Mouse (Mus musculus): ENCODE measurements around the gene Ddx41. TPM values are rescaled to one million over a fixed set of nuclear protein-coding genes. Genes with fewer than 3 reads are reported as not detected.
A peak's percentile ranks its signal among the peaks of the same experiment; 100 is the strongest.

Gene Ddx41
- polyA plus RNA-seq, 1 experiment: 101 TPM

DNA sequence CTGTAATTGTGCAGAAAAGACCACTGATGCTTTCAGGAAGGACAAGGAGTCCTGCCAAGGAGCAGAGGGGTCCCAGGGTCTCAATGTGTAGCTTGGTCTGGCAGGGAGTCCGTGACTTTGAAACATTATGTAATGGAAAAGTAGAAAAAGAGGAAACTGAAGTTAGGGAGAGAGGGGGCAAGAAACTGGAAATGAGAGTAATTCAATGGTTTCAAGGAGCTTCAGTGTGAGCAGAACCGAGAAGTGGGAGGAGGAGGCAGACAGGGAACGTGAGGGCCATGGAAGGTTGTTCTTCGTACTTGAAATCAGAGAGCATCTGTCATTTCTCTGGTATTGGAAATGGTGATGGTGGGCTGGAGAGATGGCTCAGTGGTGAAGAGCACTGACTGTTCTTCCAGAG is 16.9 kb downstream of the Ddx41 start:
- WGBS: 21% methylated on average over 4 of the region's 4 CpGs

DNA sequence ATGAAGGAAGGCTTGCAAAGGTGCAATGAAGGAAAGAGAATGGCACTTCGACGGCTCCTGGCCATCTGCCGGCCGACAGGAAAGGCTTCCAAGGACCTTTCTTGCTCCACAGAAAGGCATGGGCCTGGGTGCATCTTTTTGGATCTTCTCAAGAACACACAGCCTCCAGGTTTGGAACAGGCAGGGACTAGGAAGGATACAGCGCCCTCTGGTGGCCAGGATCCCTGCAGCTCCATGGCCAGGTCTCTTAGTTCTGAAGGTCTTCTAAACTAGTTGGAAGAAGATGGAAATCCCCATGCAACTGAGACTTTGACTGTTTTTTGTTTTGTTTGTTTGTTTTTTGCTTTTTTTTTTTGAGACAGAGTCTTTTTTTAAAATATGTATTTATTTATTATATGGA is 19.5 kb downstream of the Ddx41 start:
- peak; percentile 61 to 81 for DNase-seq (ENCODE audit: low read depth in 1 of 2, low spot score in 2 of 2)
- H3K36me3 ChIP-seq (ENCODE audit: control insufficient read depth, insufficient read depth, low read length): no peaks in the 10 kb centered on the region
- WGBS: 3% methylated on average over 5 of the region's 5 CpGs
- peaks cover 4% of the 10 kb centered on the region; the same call in 1 of the 2 replicates for H3K27me3 ChIP-seq (ENCODE audit: control insufficient read depth, insufficient read depth, low read length)
- H3K4me3 ChIP-seq (ENCODE audit: extremely low read depth, insufficient read depth, insufficient read length): no peak overlapping the region
- H3K27ac ChIP-seq (ENCODE audit: insufficient read depth, low read length): no peak overlapping the region
- peaks cover 6% of the 10 kb centered on the region for H3K4me1 ChIP-seq (ENCODE audit: control insufficient read depth, insufficient read depth, insufficient read length)
- no peak for TF ChIP-seq POLR2A (IDR thresholded peaks at IDR 0.05; ENCODE audit: low read depth, low read length)
- peak; percentile 89; the same call in 1 of the 2 replicates for TF ChIP-seq CTCF (IDR thresholded peaks at IDR 0.05; ENCODE audit: extremely low read depth, insufficient read depth, insufficient read length, insufficient replicate concordance)

More for the DNA sequence above, 16.9 kb downstream of the Ddx41 start:
- Histone ChIP-seq H3K4me1 (ENCODE audit: control insufficient read depth, insufficient read depth, insufficient read length) (no peaks in the 10 kb centered on the region; the same call in 1 of the 2 replicates), H3K4me3 (ENCODE audit: extremely low read depth, insufficient read depth, insufficient read length) (no peak overlapping the region), H3K27me3 (ENCODE audit: control insufficient read depth, insufficient read depth, low read length) (no peaks in the 10 kb centered on the region), H3K36me3 (ENCODE audit: control insufficient read depth, insufficient read depth, low read length) (peaks cover 18% of the 10 kb centered on the region), H3K27ac (ENCODE audit: insufficient read depth, low read length) (no peak overlapping the region)
- no peak for DNase-seq (ENCODE audit: low read depth in 1 of 2, low spot score in 2 of 2)
- TF ChIP-seq POLR2A (IDR thresholded peaks at IDR 0.05; ENCODE audit: low read depth, low read length) (no peak), CTCF (IDR thresholded peaks at IDR 0.05; ENCODE audit: extremely low read depth, insufficient read depth, insufficient read length, insufficient replicate concordance) (no peak)

DNA sequence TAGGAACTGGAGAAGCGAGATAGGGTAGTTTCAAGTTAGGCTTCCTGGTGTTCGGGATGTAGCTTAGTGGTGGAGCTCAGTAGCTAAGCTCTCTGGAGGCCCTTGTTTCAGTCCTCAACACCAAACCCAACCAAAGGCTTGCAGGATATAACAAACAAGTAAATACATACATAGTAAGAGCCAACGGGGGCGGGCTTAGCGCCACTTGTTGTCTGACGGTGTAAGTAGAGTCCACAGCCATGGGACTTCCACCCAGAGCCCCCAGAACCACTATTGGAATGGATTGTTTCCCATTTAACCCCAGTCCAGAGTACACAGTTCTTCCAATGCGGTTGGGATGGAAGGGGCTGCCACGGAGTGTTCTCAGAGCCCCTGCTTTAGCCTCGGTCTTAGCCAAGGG is 22.6 kb downstream of the Ddx41 start:
- Histone ChIP-seq H3K4me1 (ENCODE audit: control insufficient read depth, insufficient read depth, insufficient read length) (peaks cover 10% of the 10 kb centered on the region), H3K36me3 (ENCODE audit: control insufficient read depth, insufficient read depth, low read length) (peaks cover 2% of the 10 kb centered on the region; the same call in 1 of the 2 replicates)
- no peak for DNase-seq (ENCODE audit: low read depth in 1 of 2, low spot score in 2 of 2)

DNA sequence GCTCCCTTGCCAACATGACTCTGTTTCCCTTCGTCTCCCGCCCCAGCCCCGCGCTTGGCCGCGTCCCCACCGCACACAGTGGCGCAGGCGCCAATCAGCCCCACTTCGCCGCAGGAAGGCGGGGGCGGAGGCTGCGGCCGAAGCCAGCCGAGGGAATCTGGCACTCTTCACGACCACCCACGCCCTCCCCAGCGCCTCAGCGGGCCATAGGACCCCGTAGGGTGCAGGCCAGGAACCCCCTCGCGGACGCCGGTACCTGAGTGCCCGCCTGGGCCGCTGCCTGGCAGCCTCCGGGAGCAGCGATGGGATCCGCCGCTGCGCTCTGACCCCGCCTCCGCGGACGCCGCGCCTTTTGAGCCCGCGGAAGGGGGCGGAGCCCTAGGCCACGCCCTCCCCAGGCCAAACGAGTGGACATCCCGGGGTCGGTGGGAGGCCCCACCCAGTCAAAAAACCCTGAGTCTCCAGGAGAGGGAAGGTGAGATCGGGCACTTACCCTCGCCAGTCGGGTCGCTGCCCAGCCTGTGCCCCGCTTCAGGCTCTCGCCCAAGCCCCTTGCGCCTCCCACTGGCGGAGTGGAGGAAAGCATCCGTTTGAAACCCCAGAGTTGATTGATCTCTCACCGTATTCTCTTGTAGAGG is 23.2 kb downstream of the Ddx41 start, which contains the start of gene Pdlim7:
TSS of gene Pdlim7 (minus strand) at position 566 of the 638 bp plus-strand sequence.
- Histone ChIP-seq H3K27ac (ENCODE audit: insufficient read depth, low read length) (peak within 1 kb of the TSS; percentile 90), H3K36me3 (ENCODE audit: control insufficient read depth, insufficient read depth, low read length) (peaks cover 8% of the 10 kb centered on the region), H3K4me1 (ENCODE audit: control insufficient read depth, insufficient read depth, insufficient read length) (peaks cover 10% of the 10 kb centered on the region), H3K27me3 (ENCODE audit: control insufficient read depth, insufficient read depth, low read length) (peaks cover 4% of the 10 kb centered on the region; the same call in 1 of the 2 replicates), H3K4me3 (ENCODE audit: extremely low read depth, insufficient read depth, insufficient read length) (peak within 1 kb of the TSS; percentile 96)
- 1% methylated on average over 51 of the region's 55 CpGs for WGBS
- peak; percentile 57 to 78 for DNase-seq (ENCODE audit: low read depth in 1 of 2, low spot score in 2 of 2)
- TF ChIP-seq POLR2A (IDR thresholded peaks at IDR 0.05; ENCODE audit: low read depth, low read length) (peak; percentile 88), CTCF (IDR thresholded peaks at IDR 0.05; ENCODE audit: extremely low read depth, insufficient read depth, insufficient read length, insufficient replicate concordance) (peak; percentile 90)

More for the DNA sequence above, 22.6 kb downstream of the Ddx41 start:
- H3K27ac ChIP-seq (ENCODE audit: insufficient read depth, low read length): no peak overlapping the region
- 0 out of 2 replicates have a peak overlapping the region, but pooled peaks have one; percentile 96 for H3K4me3 ChIP-seq (ENCODE audit: extremely low read depth, insufficient read depth, insufficient read length)
- peaks cover 4% of the 10 kb centered on the region; the same call in 1 of the 2 replicates for H3K27me3 ChIP-seq (ENCODE audit: control insufficient read depth, insufficient read depth, low read length)
- TF ChIP-seq CTCF (IDR thresholded peaks at IDR 0.05; ENCODE audit: extremely low read depth, insufficient read depth, insufficient read length, insufficient replicate concordance) (no peak), POLR2A (IDR thresholded peaks at IDR 0.05; ENCODE audit: low read depth, low read length) (no peak)
- 34% methylated on average over 9 of the region's 9 CpGs for WGBS

DNA sequence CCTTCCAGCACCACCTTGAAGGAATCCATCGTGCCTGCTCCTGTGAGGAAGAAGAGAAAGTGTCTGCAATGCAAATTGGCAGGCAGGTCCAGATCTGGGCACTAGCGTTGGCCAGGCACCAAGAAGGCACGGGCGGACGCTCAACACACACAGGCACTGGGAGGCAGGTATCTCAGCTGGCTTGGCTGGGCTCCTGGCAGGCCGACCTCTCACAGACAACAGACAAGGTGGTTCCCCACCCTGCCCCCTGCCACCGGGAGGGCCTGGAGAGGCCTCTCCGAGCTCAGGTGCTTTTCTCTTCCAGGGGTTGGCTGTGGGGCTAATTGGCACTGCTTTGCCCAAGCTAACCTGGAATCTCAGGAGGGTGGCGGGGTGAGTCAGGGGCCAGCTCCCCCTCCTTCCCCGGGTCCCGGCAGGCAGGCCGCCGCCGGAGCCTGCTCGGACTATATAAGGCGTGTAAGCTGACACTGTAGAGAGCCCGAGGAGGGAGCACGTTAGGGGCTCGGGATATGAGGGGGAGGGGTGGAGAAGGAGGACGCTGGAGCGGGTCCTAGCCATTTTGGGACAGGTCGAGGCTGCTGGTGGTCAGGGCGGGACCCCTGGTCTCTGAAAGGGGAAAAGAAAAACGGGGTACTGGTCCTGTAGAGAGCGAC is 24.0 kb downstream of the Ddx41 start:
- no peak for TF ChIP-seq CTCF (IDR thresholded peaks at IDR 0.05; ENCODE audit: extremely low read depth, insufficient read depth, insufficient read length, insufficient replicate concordance)
- TF ChIP-seq POLR2A (IDR thresholded peaks at IDR 0.05; ENCODE audit: low read depth, low read length): no peak
- peaks cover 4% of the 10 kb centered on the region; the same call in 1 of the 2 replicates for H3K27me3 ChIP-seq (ENCODE audit: control insufficient read depth, insufficient read depth, low read length)
- H3K36me3 ChIP-seq (ENCODE audit: control insufficient read depth, insufficient read depth, low read length): peaks cover 12% of the 10 kb centered on the region
- peak overlapping the region; percentile 90; the same call in 1 of the 2 replicates for H3K27ac ChIP-seq (ENCODE audit: insufficient read depth, low read length)
- H3K4me3 ChIP-seq (ENCODE audit: extremely low read depth, insufficient read depth, insufficient read length): peak overlapping the region; percentile 96
- DNase-seq (ENCODE audit: low read depth in 1 of 2, low spot score in 2 of 2): no peak
- 13% methylated on average over 25 of the region's 25 CpGs for WGBS
- H3K4me1 ChIP-seq (ENCODE audit: control insufficient read depth, insufficient read depth, insufficient read length): peaks cover 10% of the 10 kb centered on the region

DNA sequence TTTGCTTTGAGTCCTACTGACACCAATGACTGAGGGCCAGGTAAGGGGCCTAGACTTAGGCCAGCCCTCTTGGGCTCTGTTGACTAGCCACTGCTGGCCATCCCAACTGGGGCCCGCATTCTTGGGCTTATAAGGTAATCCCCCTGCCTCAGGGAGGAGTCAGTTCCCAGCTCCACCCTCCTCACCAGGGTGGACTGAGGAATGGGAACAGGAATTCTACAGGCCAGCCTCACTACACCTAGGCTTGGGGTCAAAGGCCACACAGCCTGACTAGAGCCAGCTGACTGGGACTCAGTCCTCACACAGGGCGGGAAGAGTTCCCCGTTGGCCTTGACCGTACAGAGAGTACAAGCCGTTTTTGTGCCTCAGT is 25.0 kb downstream of the Ddx41 start:
- no peak for TF ChIP-seq POLR2A (IDR thresholded peaks at IDR 0.05; ENCODE audit: low read depth, low read length)
- TF ChIP-seq CTCF (IDR thresholded peaks at IDR 0.05; ENCODE audit: extremely low read depth, insufficient read depth, insufficient read length, insufficient replicate concordance): no peak
- H3K4me3 ChIP-seq (ENCODE audit: extremely low read depth, insufficient read depth, insufficient read length): no peak overlapping the region
- WGBS: 80% methylated on average over 5 of the region's 5 CpGs
- no peak overlapping the region for H3K27ac ChIP-seq (ENCODE audit: insufficient read depth, low read length)
- DNase-seq (ENCODE audit: low read depth in 1 of 2, low spot score in 2 of 2): no peak
- peaks cover 10% of the 10 kb centered on the region for H3K4me1 ChIP-seq (ENCODE audit: control insufficient read depth, insufficient read depth, insufficient read length)
- H3K36me3 ChIP-seq (ENCODE audit: control insufficient read depth, insufficient read depth, low read length): peaks cover 18% of the 10 kb centered on the region
- peaks cover 4% of the 10 kb centered on the region; the same call in 1 of the 2 replicates for H3K27me3 ChIP-seq (ENCODE audit: control insufficient read depth, insufficient read depth, low read length)
